Mouse (Mus musculus): Measurements from ENCODE around the gene Amz2.
"Not testable (repeated sequence)": the region's sequence is repeated elsewhere in the genome, so short reads cannot be mapped to it uniquely, and the experiment has no call there.

The Amz2 gene

DNA sequence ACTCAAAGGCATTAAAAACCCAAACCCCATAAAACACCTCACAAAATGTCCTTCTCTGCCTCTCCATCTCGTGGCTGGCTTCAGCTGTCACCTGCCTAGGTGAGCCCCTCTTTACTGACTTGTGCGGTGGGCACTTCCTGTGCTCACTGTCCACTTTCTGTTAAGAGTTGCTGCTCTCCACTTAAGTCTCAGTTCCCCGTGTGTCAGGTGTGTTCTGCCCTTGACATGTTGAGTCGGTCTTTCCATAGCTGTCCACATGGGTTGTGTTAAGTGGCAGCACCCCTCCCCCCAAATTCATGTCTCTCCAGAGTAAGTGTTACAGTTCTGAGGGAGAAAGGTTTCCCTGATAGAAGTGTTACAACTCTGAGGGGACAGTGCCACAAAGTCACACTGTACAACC, 66.1 kb downstream of the Amz2 start:
- DNase-seq (ENCODE audit: extremely low read depth, low read depth, low spot score) = no peak

DNA sequence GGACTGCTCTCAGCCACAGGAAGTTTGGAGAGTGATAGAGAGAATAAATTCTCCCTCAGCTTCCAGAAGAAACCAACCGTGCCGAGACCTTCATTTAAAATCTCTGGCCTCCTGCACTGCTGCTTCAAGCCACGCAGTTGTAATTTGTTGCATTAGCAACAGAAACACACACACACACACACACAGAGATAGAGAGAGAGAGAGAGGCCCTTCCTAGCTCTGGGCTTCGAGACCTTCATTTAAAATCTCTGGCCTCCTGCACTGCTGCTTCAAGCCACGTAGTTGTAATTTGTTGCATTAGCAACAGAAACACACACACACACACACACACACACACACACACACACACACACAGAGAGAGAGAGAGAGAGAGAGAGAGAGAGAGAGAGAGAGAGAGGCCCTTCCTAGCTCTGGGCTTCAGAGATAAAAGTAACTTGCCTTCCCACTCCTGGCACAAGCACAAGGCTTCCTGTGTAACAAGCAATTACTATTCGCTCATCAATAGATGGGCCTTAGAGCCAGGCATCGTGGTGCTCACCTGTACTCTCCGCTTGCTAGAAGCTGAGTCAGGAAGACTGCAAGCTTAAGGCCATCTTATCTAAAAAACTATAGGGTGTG, 67.2 kb downstream of the Amz2 start:
- DNase-seq (ENCODE audit: extremely low read depth, low read depth, low spot score) = not testable (repeated sequence)

DNA sequence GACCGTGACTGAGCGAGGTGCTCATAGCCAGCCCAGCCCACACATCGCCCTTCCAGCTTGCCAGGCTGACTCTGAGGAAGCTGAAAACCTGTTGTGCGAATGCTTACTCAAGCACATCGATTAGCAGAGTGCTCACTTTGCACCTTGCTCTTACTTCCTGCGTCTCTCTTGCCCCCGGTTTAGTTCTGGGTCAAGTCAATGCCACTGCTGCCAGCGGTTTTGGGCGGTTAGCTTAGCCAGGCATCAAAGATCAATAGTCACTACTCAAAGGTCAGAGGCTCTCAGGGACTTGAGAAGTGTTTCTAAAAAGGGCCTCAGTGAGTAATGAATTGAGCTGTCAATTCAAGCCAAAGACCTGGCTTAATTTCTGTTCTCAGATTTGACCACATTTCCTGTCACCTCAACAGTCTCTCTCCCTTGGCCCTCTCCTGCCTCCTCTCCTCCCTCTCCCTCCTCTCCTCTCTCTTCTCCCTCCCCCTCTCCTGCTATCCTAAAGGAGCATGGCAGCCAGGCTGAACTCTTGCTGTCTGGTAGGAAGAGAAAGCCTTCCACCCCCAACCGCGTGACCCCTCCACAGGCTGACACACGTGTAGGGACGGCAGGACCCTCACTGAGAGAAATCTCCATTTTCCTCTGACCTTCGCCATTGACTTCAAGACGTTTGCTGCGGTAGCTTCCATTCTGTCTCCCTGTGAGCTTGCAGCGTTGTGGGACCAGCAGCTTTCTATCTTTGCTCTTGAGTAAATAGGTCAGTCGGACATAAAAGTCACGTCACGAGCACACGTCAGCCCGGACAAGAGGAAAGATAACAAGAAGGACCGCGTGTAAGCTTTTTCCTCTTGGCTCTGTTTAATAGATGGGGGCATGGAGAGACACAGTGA, 69.4 kb downstream of the Amz2 start:
- no peak for DNase-seq (ENCODE audit: extremely low read depth, low read depth, low spot score)

DNA sequence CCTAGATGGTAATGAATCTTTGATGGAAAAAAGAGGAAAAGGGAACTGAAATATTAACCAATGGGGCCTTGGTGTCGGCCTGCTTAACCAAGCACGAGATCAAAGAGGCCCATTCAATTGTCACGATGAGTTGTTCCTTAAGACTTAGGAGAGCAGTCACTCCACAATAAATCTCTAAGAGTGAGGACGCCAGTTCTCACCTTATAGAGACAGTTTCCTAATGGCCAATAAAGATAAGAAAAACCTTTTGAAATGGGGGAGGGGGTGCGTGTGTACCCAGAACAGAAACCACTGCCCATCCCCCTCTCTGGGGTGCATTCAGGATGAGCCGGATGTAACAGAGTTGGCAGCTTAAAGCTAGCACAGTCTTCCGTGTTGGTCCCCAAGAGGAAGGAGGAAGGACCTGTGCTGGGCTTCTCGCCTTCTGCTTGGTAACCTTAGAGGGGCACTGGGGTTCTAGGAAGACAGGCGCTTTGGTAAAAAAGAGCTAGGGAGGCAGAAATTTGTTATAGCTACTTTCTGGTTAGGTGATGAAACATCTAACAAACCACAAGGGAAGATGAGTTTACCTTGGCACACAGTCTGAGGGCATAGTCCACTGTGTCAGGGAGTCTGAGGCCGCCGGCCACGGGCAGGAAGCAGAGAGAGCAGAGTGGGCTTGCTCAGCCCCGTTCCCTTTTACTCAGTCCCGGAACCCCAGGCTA, 70.2 kb downstream of the Amz2 start:
- no peak for DNase-seq (ENCODE audit: extremely low read depth, low read depth, low spot score)

DNA sequence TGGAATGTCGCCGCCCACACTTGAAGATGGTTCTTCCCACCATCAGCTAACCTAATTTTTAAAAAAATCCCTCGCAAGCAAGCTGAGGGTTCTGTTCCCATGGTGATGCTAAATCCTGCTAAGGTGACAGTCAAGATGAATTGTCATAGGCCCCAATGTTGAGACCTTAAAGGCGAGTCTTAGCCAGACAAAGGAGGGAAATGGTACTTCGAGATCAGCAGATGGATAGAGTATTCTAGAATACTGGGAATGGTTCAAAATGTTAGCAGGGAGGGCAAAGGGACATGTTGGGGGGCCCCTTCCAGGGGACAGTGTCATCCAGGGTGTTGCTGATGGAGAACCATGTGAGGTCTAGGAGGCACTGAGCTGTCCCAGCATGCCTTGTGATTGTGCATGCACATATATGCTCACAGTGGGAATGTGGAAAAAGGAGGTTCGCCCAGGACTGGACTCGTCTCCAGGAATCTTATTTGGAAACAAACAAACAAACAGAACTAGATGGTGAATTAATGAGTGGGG, 70.8 kb downstream of the Amz2 start:
- no peak for DNase-seq (ENCODE audit: extremely low read depth, low read depth, low spot score)

DNA sequence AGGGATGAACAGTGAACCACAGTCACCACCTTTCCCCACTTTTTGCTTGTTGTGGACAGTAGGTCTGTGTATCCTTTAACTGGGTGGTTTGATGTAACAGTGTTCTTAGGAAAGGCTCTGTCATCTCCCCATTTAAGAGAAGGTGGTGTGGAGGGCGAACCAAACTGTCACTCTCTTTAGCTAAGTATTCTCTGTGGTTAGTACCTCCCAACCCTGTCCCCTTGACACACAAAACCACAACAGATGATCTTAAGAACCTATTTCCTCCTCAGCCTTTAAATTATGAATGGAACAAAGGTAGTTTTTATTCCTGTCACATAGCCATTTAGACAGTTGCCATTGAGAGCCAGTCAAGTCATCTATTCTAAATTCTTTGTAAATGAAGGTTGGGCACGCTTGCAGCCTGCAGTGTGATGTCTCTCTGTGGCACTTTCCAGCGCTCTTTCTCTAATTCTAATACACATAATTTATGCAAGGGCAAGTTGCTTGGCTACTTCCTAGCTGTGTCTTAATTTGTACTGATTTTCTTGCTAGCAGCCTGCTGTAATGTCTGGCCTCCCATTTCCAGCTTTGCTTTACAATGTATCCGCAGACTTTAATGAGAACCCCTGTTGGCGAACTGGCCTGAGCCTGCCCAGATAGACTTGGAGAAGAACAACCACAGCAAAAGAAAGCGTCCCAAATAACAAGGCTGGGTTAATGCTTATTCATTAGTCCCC, 71.4 kb downstream of the Amz2 start:
- no peak for DNase-seq (ENCODE audit: extremely low read depth, low read depth, low spot score)

DNA sequence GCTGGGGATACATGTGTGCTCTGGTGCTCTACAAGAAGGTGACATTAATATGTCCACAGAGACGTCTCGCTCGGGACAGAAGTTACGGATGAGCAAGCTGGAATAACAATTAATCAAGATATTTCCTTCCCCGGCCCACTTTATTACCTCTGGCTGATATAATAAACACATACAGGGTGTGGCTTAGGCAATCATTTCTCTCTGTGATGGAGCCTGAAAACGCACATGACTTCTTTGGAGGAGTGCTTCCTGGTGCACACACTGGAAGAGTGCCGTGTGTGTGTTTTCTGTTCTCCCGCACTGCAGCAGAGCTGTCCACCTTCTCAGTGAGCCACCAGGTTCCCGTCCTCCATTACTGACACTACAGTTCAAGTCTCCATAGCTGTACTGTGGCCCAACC, 72.2 kb downstream of the Amz2 start:
- no peak for DNase-seq (ENCODE audit: extremely low read depth, low read depth, low spot score)

DNA sequence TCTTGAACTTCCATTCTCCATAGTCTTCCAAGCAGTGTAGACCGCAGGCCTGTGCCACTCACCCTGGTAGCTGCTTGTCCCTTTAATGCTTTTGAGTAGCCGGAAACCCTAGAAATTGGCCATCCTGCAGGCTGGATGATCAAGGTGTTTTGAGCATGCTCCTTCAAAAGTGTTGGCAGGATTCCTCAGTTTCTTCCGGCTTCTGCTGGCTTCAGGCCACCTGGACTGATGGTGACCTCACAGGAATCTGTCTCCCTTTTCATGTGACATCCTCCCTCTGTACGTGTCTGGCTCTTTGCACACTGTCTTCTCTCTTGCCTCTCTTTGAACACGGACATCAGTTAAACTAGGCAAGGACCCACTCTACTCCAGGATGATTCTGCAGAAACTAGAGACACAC, 74.5 kb downstream of the Amz2 start:
- DNase-seq (ENCODE audit: extremely low read depth, low read depth, low spot score) = no peak
